Mouse (Mus musculus) ES-Bruce4 (cell line): Measurements from ENCODE around the gene Gm49366. TPM values are rescaled to one million over a fixed set of nuclear protein-coding genes. Genes with fewer than 3 reads are reported as not detected.
A peak's percentile ranks its signal among the peaks of the same experiment; 100 is the strongest.

ENCODE experiments used
- H3K27ac ChIP-seq: 2 replicates; pipeline ENCODE4 v1.5.1; 2012; ENCODE audit warnings: low read length, inconsistent platforms; ENCODE audit not compliant: insufficient read depth
- H3K27me3 ChIP-seq: 2 replicates; pipeline ENCODE4 v1.6.1; 2012; ENCODE audit warnings: mild to moderate bottlenecking, low read length, inconsistent platforms; ENCODE audit not compliant: control insufficient read depth, poor library complexity, insufficient read depth, severe bottlenecking
- H3K36me3 ChIP-seq: 2 replicates; pipeline ENCODE4 v1.6.1; 2012; ENCODE audit warnings: inconsistent platforms, mild to moderate bottlenecking, low read length, moderate library complexity; ENCODE audit not compliant: control insufficient read depth, poor library complexity, insufficient read depth, severe bottlenecking
- H3K4me1 ChIP-seq: one replicate; pipeline ENCODE4 v1.8.1; 2011; ENCODE audit warnings: low read length; ENCODE audit not compliant: control insufficient read depth, insufficient read depth
- H3K4me3 ChIP-seq: 2 replicates; pipeline ENCODE4 v1.5.1; 2011; ENCODE audit warnings: low read depth, mild to moderate bottlenecking, low read length
- H3K9ac ChIP-seq: 2 replicates; pipeline ENCODE4 v1.6.1; 2012; ENCODE audit warnings: low read depth, mild to moderate bottlenecking, inconsistent platforms; ENCODE audit not compliant: poor library complexity, severe bottlenecking
- H3K9me3 ChIP-seq: replicated peaks from 2 replicates; pipeline ENCODE4 v1.6.1; 2012; ENCODE audit warnings: mild to moderate bottlenecking, low read length, inconsistent platforms; ENCODE audit not compliant: control insufficient read depth, poor library complexity, insufficient read depth, severe bottlenecking
- CTCF ChIP-seq: IDR thresholded peaks from one replicate; pipeline ENCODE4 v1.8.1; 2011; ENCODE audit warnings: low read depth, low read length
- EP300 ChIP-seq: IDR thresholded peaks from 2 replicates; pipeline ENCODE4 v1.6.1; 2011; ENCODE audit warnings: low read depth, low read length; ENCODE audit not compliant: insufficient read depth
- POLR2A ChIP-seq: IDR thresholded peaks from one replicate; pipeline ENCODE4 v1.8.1; 2011; ENCODE audit warnings: low read length; ENCODE audit not compliant: insufficient read depth
- polyA plus RNA-seq: library from polyadenylated mRNA; stranded (reverse); fragments of >200 nt; gene quantifications from 2 replicates; pipeline ENCODE4 v1.2.4, GENCODE M21; 2011; ENCODE audit warnings: low read depth; ENCODE audit not compliant: missing spikeins, insufficient read depth, insufficient read length

Gm49366 gene
- polyA plus RNA-seq, 1 experiment, result not detected

- Histone ChIP-seq H3K9me3 (no peaks in the 10 kb centered on the region), H3K27me3 (no peaks in the 10 kb centered on the region; the same call in 1 of the 2 replicates), H3K27ac (no peak overlapping the region), H3K4me3 (peak overlapping the region; percentile 62), H3K9ac (0 out of 2 replicates have a peak overlapping the region, but pooled peaks have one; percentile 38), H3K36me3 (no peaks in the 10 kb centered on the region), H3K4me1 (no peaks in the 10 kb centered on the region)
- TF ChIP-seq CTCF (no peak), EP300 (no peak), POLR2A (no peak)
Measured at GRCm38 (mm10) chr12:84101493-84101845, 62.7 kb downstream of the Gm49366 start.

- H3K36me3 ChIP-seq, result no peaks in the 10 kb centered on the region
- H3K9me3 ChIP-seq, result no peaks in the 10 kb centered on the region
Measured at GRCm38 (mm10) chr12:84107012-84107411, 68.3 kb downstream of the Gm49366 start.

GRCm38 (mm10) chr12:84107692-84108091 lies 69.0 kb downstream of the Gm49366 start:
- no peak overlapping the region for H3K4me3 ChIP-seq
- no peaks in the 10 kb centered on the region for H3K4me1 ChIP-seq
- H3K36me3 ChIP-seq, result no peaks in the 10 kb centered on the region
- H3K9ac ChIP-seq, result no peak overlapping the region
- no peaks in the 10 kb centered on the region for H3K9me3 ChIP-seq
- no peak overlapping the region for H3K27ac ChIP-seq
- TF ChIP-seq EP300, result no peak
- no peak for TF ChIP-seq CTCF
- TF ChIP-seq POLR2A, result no peak
- no peaks in the 10 kb centered on the region for H3K27me3 ChIP-seq

More at GRCm38 (mm10) chr12:84107012-84107411, 68.3 kb downstream of the Gm49366 start:
- no peak for TF ChIP-seq POLR2A
- H3K9ac ChIP-seq, result no peak overlapping the region
- H3K27me3 ChIP-seq, result no peaks in the 10 kb centered on the region
- H3K4me1 ChIP-seq, result no peaks in the 10 kb centered on the region
- no peak overlapping the region for H3K4me3 ChIP-seq
- no peak overlapping the region for H3K27ac ChIP-seq

Other genes with a start within 250 kb of the Gm49366 start
- 43.5 and 47.3 TPM in 2 replicates for gene Numb, start 117.0 kb upstream of the Gm49366 start, polyA plus RNA-seq
- 13.0 and 13.7 TPM in 2 replicates for gene Riox1, start 88.3 kb upstream of the Gm49366 start, polyA plus RNA-seq
- gene Heatr4, start 54.1 kb upstream of the Gm49366 start, polyA plus RNA-seq, result not detected in 2 replicates
- gene Acot2, start 51.1 kb upstream of the Gm49366 start, polyA plus RNA-seq, result 6.5 and 6.7 TPM in 2 replicates
- gene Acot1, start 29.4 kb upstream of the Gm49366 start, polyA plus RNA-seq, result 36.4 and 48.7 TPM in 2 replicates
- gene Acot4, start 556 bp upstream of the Gm49366 start, polyA plus RNA-seq, result 0.21 and 0.39 TPM in 2 replicates
- gene Acot3, start 13.2 kb downstream of the Gm49366 start, polyA plus RNA-seq, result not detected in 2 replicates
- not detected in 2 replicates for gene Acot5, start 30.4 kb downstream of the Gm49366 start, polyA plus RNA-seq
- 0.78 and 1.1 TPM in 2 replicates for gene Acot6, start 61.7 kb downstream of the Gm49366 start, polyA plus RNA-seq
- gene Dnal1, start 75.4 kb downstream of the Gm49366 start, polyA plus RNA-seq, result 13.3 and 15.1 TPM in 2 replicates
- gene Pnma1, start 109.6 kb downstream of the Gm49366 start, polyA plus RNA-seq, result 0.38 TPM in 1 of 2 replicates, not detected in the other
- gene Elmsan1, start 179.9 kb downstream of the Gm49366 start, polyA plus RNA-seq, result 28.3 and 30.1 TPM in 2 replicates
- gene Ptgr2, start 246.3 kb downstream of the Gm49366 start, polyA plus RNA-seq, result 28.1 and 31.2 TPM in 2 replicates